In genomic region chr3:129637446-129637845, GRCm38 (mm10) we compare ENCODE assay signal across 20 mouse cellular contexts.
"Had no signal": no experiment of that assay in that cellular context is flagged by ENCODE, and none has a peak within 500 bp of the region (broad histone marks: within the 10 kb centered on the region; RNA-seq: fewer than 3 reads in every experiment).

No protein-coding gene starts in this region.

- DNase-seq: liver; liver, embryonic 13.5 days; liver, postnatal 0 days; midbrain, embryonic 14.5 days; retina, postnatal 1 day; right cerebral cortex, adult 18-20 months; right cerebral cortex, postnatal 25 days; right cerebral cortex, postnatal 4 days; spleen, adult 18-20 months; thymus, adult 18-20 months; thymus, postnatal 14 days; thymus, postnatal 36 days had no signal

- H3K4me3 ChIP-seq: liver, embryonic 13.5 days; liver, embryonic 15.5 days; midbrain, embryonic 10.5 days; midbrain, embryonic 12.5 days; myocyte; neural tube, embryonic 13.5 days; neural tube, embryonic 15.5 days had no signal

- H3K9me3 ChIP-seq: liver, embryonic 13.5 days; liver, embryonic 15.5 days; midbrain, embryonic 10.5 days; midbrain, embryonic 12.5 days; neural tube, embryonic 13.5 days; neural tube, embryonic 15.5 days had no signal

- ATAC-seq: liver, postnatal 0 days; midbrain, embryonic 16.5 days had no signal

- H3K27ac ChIP-seq: liver, embryonic 13.5 days; liver, embryonic 15.5 days; midbrain, embryonic 10.5 days; midbrain, embryonic 12.5 days; neural tube, embryonic 13.5 days; neural tube, embryonic 15.5 days had no signal

- H3K9ac ChIP-seq: liver, embryonic 13.5 days; liver, embryonic 15.5 days; liver, postnatal 0 days; midbrain, embryonic 12.5 days; neural tube, embryonic 13.5 days; neural tube, embryonic 15.5 days had no signal

- H3K27me3 ChIP-seq: liver, embryonic 13.5 days; liver, embryonic 15.5 days; midbrain, embryonic 12.5 days; neural tube, embryonic 13.5 days; neural tube, embryonic 15.5 days had no signal

- H3K4me2 ChIP-seq: liver, embryonic 11.5 days; liver, embryonic 13.5 days; liver, embryonic 15.5 days; midbrain, embryonic 12.5 days; neural tube, embryonic 13.5 days; neural tube, embryonic 15.5 days had no signal
